Mouse (Mus musculus): Measurements from ENCODE around the gene Cideb.

- TF ChIP-seq CTCF (IDR thresholded peaks at IDR 0.05; ENCODE audit: control insufficient read depth, insufficient read depth, insufficient read length) = no peak
- TF ChIP-seq MAX (IDR thresholded peaks at IDR 0.05) = no peak
- no peak for TF ChIP-seq MYOG (IDR thresholded peaks at IDR 0.05; ENCODE audit: control insufficient read depth, extremely low read depth, insufficient read length)
- TF ChIP-seq USF1 (IDR thresholded peaks at IDR 0.05; ENCODE audit: low read depth) = no peak
- no peak for TF ChIP-seq CEBPB (IDR thresholded peaks at IDR 0.05; ENCODE audit: low read depth)
Observed at GRCm38 (mm10) chr14:55762001-55762821, 4.0 kb upstream of the Cideb start.
